Mouse (Mus musculus) cerebellum, postnatal 4 days (tissue): ENCODE measurements around the gene Brd3.

Experiments
- DNase-seq, 2 experiments: peaks; one replicate each; pipeline ENCODE4 v3.0.0; 2022; ENCODE audit warnings: low spot score in 2 of 2, mixed read lengths in 1 of 2

Gene Brd3

GRCm38 (mm10) chr2:27426406-27426854 is 81.0 kb downstream of the Brd3 start:
- peak in 1 of 2 experiments; percentile 43 for DNase-seq

GRCm38 (mm10) chr2:27425751-27426405 is 81.6 kb downstream of the Brd3 start:
- DNase-seq, result peak in 1 of 2 experiments; percentile 51

GRCm38 (mm10) chr2:27425161-27425611 is 82.3 kb downstream of the Brd3 start:
- DNase-seq, result peak; percentile 27 to 35

GRCm38 (mm10) chr2:27423596-27423995 is 83.9 kb downstream of the Brd3 start:
- no peak for DNase-seq

- peak; percentile 38 to 81 for DNase-seq
Measured at GRCm38 (mm10) chr2:27421293-27422068, 86.0 kb downstream of the Brd3 start.

- DNase-seq, result no peak
Measured at GRCm38 (mm10) chr2:27418577-27419070, 88.8 kb downstream of the Brd3 start.

- no peak for DNase-seq
Measured at GRCm38 (mm10) chr2:27417648-27418153, 89.8 kb downstream of the Brd3 start.

- DNase-seq, result no peak
Measured at GRCm38 (mm10) chr2:27416425-27416824, 91.0 kb downstream of the Brd3 start.

GRCm38 (mm10) chr2:27415060-27415783 is 92.2 kb downstream of the Brd3 start:
- no peak for DNase-seq

- no peak for DNase-seq
Measured at GRCm38 (mm10) chr2:27413936-27414657, 93.4 kb downstream of the Brd3 start.

GRCm38 (mm10) chr2:27413582-27413935 is 93.9 kb downstream of the Brd3 start:
- DNase-seq, result no peak

GRCm38 (mm10) chr2:27412245-27412800 is 95.1 kb downstream of the Brd3 start:
- DNase-seq, result no peak

GRCm38 (mm10) chr2:27411688-27412174 is 95.7 kb downstream of the Brd3 start:
- no peak for DNase-seq

- DNase-seq, result no peak
Measured at GRCm38 (mm10) chr2:27410518-27411140, 96.8 kb downstream of the Brd3 start.

- DNase-seq, result no peak
Measured at GRCm38 (mm10) chr2:27408194-27408593, 99.3 kb downstream of the Brd3 start.

- DNase-seq, result no peak
Measured at GRCm38 (mm10) chr2:27406928-27407327, 100.5 kb downstream of the Brd3 start.

- no peak for DNase-seq
Measured at GRCm38 (mm10) chr2:27405094-27405884, 102.2 kb downstream of the Brd3 start.

- DNase-seq, result no peak
Measured at GRCm38 (mm10) chr2:27404375-27405093, 102.9 kb downstream of the Brd3 start.

GRCm38 (mm10) chr2:27401544-27401943 is 105.9 kb downstream of the Brd3 start:
- DNase-seq, result no peak
